Mouse (Mus musculus) layer of hippocampus, adult 2 months (tissue): ENCODE measurements around the gene Mars. TPM values are rescaled to one million over a fixed set of nuclear protein-coding genes. Genes with fewer than 3 reads are reported as not detected.

Source experiments
- DNase-seq, 2 experiments: peaks; one replicate each; pipeline ENCODE4 v3.0.0; 2022; ENCODE audit warnings: low spot score in 2 of 2
- H3K27ac ChIP-seq: fragments of 200-600 bp; 2 replicates; pipeline ENCODE4 v1.8.1; 2022
- H3K4me3 ChIP-seq: fragments of 200-600 bp; 2 replicates; pipeline ENCODE4 v1.8.1; 2022; ENCODE audit warnings: mild to moderate bottlenecking
- CTCF ChIP-seq: fragments of 200-600 bp; conservative IDR thresholded peaks from 2 replicates; pipeline ENCODE4 v1.8.1; 2022; ENCODE audit warnings: antibody characterized with exemption, mild to moderate bottlenecking, moderate library complexity
- long read RNA-seq, 2 experiments: library from polyadenylated mRNA; stranded (forward); transcript quantifications; one replicate each; pipeline ENCODE4 v2.0.0; 2021; ENCODE audit warnings: borderline mapping rate in 2 of 2
- total RNA-seq, 2 experiments: library from RNA; stranded (reverse); gene quantifications; 2 replicates each; pipeline ENCODE4 v1.2.3; 2021

The Mars gene
- total RNA-seq, result 10 to 100 TPM; 55.6 to 60.0 TPM
- long read RNA-seq, experiment 1, transcript Mars-205 (20 exons, 3,065 nt), result minor isoform, 10 of 67 reads
- long read RNA-seq, experiment 1, transcript Mars-201 (21 exons, 2,939 nt), result minor isoform, 17 of 67 reads
- long read RNA-seq, experiment 1, transcript Mars-206 (22 exons, 2,962 nt), result major isoform, 28 of 67 reads
- long read RNA-seq, experiment 1, partial matches to known transcripts, result 5 of 67 reads
- long read RNA-seq, experiment 1, other reads (novel, unspliced or antisense), result 7 of 67 reads
- long read RNA-seq, experiment 2, transcript Mars-205 (20 exons, 3,065 nt), result minor isoform, 7 of 79 reads
- long read RNA-seq, experiment 2, transcript Mars-206 (22 exons, 2,962 nt), result major isoform, 40 of 79 reads
- long read RNA-seq, experiment 2, transcript Mars-201 (21 exons, 2,939 nt), result minor isoform, 19 of 79 reads
- long read RNA-seq, experiment 2, partial matches to known transcripts, result 4 of 79 reads
- long read RNA-seq, experiment 2, other reads (novel, unspliced or antisense), result 9 of 79 reads

DNA sequence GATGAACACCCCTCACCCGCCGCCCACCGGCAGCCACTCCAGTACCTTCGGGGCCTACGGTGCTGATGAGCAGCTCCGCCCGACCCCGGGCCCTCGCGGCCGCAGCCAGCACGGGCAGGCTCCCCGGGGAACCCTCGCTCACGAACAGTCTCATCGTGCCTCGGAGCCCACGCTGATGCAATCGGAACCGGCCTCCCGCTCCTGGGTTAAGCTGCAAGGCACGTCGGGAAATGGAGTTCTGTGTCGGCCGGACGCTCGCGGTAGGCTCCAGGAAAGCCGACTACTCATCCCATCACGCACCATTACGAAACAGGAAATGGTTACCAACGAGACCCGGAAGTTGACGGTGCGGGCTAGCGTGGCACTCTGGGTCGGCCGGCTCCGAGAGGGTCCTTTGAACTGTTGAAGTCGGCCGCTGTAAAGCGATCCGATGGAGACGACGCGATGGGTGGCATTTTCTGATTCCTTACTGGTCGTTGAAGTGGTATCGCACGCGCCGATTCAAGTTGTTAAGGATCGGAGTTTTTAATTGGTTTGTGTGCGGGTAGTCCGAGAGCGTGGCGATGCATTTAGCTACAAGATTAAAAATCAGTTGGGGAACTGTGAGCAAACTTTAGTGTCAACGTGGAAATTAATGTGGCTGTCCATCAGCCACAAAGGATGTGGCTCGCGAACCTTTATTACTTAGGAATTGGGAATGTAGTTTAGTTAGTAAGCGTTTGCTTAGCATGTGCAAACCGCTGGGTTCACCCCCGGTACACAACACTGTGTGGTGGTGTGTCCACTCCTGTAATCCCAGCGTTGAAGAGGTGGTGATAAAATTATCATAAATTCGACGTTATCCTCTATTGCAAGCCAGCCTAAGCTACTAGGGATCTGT, at the start of gene Mars:
Gene Mars (minus strand): TSS at position 311 of the 880 bp plus-strand sequence.
- peak within 1 kb of the TSS; percentile 90 for H3K4me3 ChIP-seq
- no peak for TF ChIP-seq CTCF
- peak; percentile 93 to 97 for DNase-seq
- peak within 1 kb of the TSS; percentile 78 for H3K27ac ChIP-seq

DNA sequence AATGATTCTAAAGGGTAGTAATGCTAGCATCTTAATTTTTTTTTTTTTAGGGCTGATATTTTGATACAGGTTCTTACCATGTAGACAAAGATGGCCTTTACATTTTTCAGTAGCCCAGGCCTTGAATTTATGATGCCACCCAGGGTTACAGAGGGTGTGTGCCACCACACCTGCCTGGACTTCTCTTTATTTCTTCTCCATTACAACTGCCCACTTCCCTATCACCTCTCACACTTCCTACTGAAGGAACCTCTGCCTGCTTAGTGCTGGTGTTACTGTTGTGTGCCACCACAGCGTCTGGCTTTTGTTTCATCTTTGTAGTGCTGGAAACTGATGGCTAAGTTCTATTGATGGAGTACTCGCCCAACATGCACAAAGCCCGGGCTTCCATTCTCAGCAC, 49.1 kb upstream of the Mars start:
- Histone ChIP-seq H3K4me3 (no peak overlapping the region), H3K27ac (no peak overlapping the region)
- DNase-seq, result no peak
- no peak for TF ChIP-seq CTCF

DNA sequence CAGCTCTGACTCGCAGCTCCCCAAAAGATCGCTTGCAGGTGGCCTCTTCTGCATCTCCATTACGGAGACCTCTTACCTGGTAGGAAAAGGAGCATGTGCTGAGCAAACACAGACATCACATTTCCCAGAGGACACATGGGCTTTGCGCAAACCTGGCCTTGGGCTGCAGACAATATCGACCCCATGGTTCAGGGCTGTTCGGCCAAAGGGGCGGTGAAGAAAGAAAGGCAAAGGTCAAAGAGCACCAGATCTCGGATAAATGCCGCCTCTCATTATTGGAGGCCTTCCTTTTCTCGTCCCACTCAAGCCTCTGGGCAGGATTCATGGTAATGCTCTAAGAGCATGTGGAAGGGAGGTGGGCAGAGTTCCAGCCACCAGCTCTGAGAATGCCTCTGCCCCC, 43.8 kb upstream of the Mars start:
- TF ChIP-seq CTCF, result no peak
- DNase-seq, result no peak
- Histone ChIP-seq H3K27ac (peak overlapping the region; percentile 78), H3K4me3 (no peak overlapping the region)

DNA sequence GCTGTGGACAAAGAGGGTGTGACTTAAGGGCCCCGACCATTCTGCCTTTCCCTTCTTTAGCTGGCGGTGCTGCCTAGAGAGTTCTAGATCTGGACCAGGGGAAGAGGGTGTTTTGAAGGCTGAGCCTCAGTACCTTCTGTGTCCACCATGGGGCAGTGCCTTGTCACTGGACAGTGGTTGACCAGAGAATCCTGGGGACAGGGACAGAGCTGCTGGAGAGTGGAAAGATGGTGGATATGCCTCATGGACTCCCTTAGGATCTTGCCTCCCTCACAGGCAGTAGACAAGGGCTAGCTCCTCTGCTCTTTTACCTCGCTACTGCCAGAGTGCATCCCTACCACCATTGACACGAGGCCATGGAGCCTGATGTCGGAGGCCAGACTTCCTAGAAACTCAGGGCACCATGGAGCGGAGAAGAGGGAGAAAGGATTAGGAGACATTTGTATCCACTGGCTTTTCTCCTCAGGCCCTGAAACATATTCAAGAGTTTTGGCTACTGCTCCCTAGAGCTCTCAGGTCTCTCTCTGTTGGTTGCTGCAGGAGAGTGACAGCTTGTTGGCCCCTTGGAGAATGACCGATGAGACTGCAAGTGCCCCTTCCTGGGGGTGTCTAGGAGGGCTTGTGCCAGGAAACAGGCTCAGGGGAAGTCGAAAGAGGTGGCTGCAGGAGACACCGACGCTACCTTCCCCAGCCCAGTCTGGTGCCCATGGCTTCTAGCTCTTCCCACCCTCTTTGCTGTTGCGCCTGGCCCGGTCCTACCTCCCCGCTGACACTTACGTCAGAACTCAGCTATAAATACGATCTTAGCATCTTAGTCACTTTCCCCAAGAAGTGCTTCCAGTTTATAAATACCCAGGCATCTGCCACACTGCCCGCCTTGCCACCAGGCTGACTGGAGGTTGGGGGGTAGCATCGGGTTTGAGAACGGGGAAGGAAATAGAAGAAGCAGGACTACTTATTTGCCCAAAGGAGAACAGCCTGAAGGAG, 42.6 kb upstream of the Mars start, which contains the start of gene Inhbe:
Gene Inhbe (minus strand): TSS at position 503 of the 987 bp plus-strand sequence.
- peak; percentile 59 to 72 for DNase-seq
- peak; percentile 65 for TF ChIP-seq CTCF
- H3K4me3 ChIP-seq, result no peak within 1 kb of the TSS
- H3K27ac ChIP-seq, result peak within 1 kb of the TSS; percentile 78

DNA sequence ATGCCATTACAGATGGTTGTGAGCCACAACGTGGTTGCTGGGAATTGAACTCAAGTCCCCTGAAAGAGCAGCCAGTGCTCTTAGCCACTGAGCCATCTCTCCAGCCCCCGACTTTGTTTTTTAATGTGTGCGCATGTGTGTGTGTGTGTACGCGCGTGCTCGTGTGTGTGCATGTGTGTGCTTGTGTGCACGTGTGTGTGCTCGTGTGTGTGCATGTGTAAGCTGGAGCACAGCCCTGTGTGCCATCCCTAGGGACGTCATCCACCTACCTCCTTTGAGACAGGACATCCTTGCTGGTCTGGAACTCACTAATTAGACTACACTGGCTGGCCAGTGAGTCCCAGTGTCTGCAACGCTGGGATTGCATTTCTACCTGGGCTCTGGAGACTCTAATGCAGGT, 41.2 kb upstream of the Mars start:
- Histone ChIP-seq H3K27ac (no peak overlapping the region), H3K4me3 (no peak overlapping the region)
- DNase-seq, result no peak
- no peak for TF ChIP-seq CTCF

DNA sequence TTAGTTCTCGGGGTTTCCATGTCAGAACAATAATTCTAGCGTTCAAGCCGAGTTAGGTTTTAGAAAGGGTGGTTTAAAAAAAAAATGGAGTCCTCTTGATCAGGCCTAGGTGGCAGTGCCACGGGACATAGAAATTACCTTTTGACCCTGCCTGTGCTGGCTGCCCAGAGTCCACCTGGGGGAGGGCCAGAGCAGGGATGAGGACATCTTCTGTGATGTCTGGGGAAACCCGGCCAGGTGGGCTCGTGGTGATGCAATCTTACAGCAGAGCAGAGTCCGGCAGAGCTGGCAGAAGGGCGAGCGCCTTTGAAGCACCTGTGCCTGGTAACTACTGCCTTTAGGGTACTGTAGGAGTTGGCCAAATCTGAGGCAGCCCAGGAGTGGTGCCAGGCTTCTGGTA, 40.6 kb upstream of the Mars start:
- no peak for TF ChIP-seq CTCF
- DNase-seq, result no peak
- Histone ChIP-seq H3K4me3 (no peak overlapping the region), H3K27ac (no peak overlapping the region)

DNA sequence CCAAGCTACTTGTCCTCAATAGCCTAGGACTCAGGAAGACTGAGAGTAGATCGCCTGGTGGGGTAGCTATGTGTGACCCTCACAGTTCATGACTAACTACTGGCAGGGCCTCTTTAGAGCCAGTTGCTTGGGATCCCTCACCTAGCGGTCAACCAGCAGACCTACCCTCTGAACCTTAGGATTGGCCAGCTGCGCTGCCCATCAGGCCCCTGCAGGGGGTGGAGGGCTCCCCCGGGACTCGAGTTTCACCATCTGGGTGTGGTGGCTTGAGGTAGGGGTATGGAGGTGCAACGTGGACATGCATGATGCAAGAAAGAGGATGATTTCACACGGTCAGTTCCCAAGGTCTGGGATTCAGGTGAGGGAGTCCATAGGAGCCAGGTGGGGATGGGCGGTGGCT, 40.1 kb upstream of the Mars start:
- H3K27ac ChIP-seq, result no peak overlapping the region
- no peak for DNase-seq
- H3K4me3 ChIP-seq, result no peak overlapping the region
- no peak for TF ChIP-seq CTCF

DNA sequence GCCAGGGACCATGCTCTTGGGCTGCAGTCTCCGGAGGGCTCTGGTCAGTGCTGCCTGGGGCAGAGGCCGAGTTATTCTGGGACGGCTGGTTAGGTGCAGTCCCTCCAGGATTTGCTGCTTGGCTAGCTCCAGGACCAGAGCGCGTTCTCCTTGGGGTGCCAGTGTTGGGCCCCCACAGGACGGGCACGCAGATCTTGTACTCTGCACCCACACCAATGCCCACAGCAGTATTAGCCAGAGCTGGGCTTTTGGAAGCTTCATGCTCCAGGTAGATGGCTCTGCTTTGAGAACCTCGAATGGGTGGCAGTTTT, 39.7 kb upstream of the Mars start:
- Histone ChIP-seq H3K27ac (no peak overlapping the region), H3K4me3 (no peak overlapping the region)
- TF ChIP-seq CTCF, result no peak
- no peak for DNase-seq

DNA sequence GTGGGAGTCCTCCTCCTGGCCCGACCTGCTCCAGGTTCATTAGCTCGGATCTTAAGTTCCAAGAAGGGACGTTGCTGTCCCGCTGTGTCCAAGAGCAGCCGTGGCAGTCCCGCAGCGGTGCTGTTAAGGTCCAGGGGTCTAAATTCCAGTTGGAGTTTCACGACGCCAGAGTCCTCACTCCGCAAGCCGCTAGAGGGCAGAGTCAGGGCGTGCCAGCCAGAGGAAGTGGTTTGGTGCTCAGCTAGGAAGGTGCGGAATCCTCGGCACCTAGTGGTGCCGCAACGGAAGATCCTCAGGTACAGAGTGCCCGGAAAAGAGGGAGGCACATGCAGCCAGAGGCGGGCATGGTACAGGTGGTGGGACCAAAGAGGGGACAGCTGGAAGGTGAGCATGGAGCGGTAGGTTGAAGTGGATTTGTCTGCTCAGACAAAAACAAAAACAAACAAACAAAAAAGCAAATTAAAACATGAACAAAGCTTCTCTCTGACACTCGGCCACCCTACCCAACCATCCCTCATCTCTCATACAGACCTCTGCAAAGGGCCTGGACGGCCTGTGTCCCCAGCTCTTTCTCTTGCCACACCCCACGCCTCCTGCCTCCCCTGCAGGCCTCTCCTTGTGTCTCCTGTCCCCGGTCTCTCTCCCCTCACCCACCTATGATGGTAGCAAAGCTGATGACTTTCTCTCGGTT, 39.2 kb upstream of the Mars start:
- TF ChIP-seq CTCF, result peak; percentile 91
- Histone ChIP-seq H3K4me3 (peak overlapping the region; percentile 40), H3K27ac (no peak overlapping the region; the same call in 1 of the 2 replicates)
- DNase-seq, result peak; percentile 56 to 76

DNA sequence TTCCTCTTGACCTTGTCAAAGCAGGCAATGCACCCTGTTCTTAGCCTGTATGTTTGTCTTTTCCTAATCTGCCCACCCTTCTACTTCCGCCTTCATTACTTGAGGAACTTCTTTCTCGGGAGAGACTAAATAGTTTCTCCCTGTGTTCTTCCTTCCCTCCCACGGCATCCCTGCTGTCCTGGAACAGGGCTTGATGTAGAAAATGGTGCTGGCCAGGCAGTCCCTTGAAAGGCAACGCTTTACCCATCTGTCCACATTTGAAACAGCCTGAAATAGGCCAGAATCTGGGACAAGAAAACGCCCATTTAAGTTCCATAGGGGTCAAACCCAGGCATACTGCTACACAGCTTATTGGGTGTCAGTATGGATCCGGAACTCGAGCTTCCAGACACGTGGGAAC, 38.2 kb upstream of the Mars start:
- no peak for TF ChIP-seq CTCF
- peak overlapping the region; percentile 6; the same call in 1 of the 2 replicates for H3K27ac ChIP-seq
- no peak overlapping the region for H3K4me3 ChIP-seq
- no peak for DNase-seq

DNA sequence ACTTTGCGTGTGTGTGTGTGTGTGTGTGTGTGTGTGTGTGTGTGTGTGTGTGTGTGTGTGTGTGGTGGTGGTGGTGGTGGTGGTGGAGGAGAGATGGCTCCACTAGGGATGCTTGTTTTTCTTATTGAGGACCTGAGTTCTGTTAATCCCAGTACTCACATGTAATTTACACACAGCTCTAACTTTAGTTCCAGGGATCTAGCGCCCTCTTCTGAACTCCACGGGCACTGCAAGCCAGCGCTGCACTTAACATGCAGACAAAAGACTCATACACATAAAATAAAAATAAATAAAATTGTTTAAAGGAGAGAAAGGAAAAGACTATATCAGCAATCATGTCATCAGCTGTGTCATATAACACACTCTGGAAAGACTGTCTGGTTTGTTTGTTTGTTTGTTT, 37.4 kb upstream of the Mars start:
- TF ChIP-seq CTCF, result peak; percentile 63
- no peak for DNase-seq
- H3K4me3 ChIP-seq, result no peak overlapping the region
- H3K27ac ChIP-seq, result no peak overlapping the region

DNA sequence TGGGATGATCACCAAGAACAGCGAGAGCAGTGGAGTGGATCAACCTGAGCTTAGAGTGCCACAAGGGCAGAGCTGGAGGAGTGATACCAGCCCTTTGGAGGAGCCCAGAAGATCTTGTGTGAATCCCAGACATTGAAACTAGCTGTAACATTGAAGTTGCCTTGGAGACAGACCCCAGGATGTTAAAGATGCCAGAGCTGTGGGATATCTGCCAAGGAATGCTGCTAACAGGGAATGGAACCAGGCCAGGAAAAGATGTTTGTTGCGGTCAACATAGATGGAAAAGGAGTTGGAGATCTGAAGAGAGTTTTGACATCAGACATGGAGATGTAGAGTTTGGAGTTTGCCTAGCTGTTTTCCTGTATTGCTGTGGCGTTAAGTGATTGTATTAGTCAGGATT, 34.6 kb upstream of the Mars start:
- DNase-seq, result no peak
- no peak for TF ChIP-seq CTCF
- no peak overlapping the region for H3K4me3 ChIP-seq
- H3K27ac ChIP-seq, result no peak overlapping the region
